ENCODE assay signal across 22 mouse cellular contexts in the genomic region with DNA sequence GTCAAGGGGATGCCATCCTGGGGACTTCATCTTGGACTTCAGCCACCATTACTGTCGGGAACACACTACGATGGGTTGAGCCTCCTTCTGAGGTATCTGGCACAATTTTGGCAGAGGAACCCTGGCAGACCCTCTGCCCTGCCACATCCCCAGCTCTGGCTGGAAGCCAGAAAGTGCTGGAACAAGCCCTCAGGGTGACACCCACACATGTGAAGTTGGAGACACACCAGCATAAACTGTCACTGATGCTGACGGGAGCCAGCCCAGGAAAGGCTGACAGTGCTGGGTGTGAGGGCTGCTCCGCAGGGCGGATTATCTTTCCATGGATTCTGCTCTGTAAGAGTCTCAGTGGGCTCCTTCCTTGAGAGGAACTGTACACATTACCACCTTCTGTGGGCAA.
DNase-seq lines count a peak whose midpoint lies in the region; ATAC-seq and TF ChIP-seq lines count a peak whose summit lies in the region.
"Had no signal": no experiment of that assay in that cellular context is flagged by ENCODE, and none has a peak within 500 bp of the region (broad histone marks: within the 10 kb centered on the region; RNA-seq: fewer than 3 reads in every experiment).

No protein-coding gene starts in this region.

- no peak overlapping the region for H3K4me3 ChIP-seq in heart, embryonic 15.5 days
- no peak overlapping the region for H3K4me3 ChIP-seq in lung, postnatal 0 days (ENCODE audit: low read depth, low read length)
- H3K4me3 ChIP-seq: gastrocnemius, adult 2 months; hindbrain, embryonic 12.5 days; layer of hippocampus, adult 2 months; limb, embryonic 15.5 days; liver, embryonic 15.5 days; neural tube, embryonic 12.5 days had no signal

- H3K27ac ChIP-seq in heart, embryonic 15.5 days = 0 out of 2 replicates have a peak overlapping the region, but pooled peaks have one; percentile 10
- no peak overlapping the region for H3K27ac ChIP-seq in lung, postnatal 0 days (ENCODE audit: low read length)
- H3K27ac ChIP-seq: gastrocnemius, adult 2 months; hindbrain, embryonic 12.5 days; layer of hippocampus, adult 2 months; limb, embryonic 15.5 days; liver, embryonic 15.5 days; neural tube, embryonic 12.5 days had no signal

- WGBS in heart, embryonic 15.5 days = 17% methylated on average over 5 of the region's 5 CpGs
- WGBS in lung, postnatal 0 days = 55% methylated on average over 5 of the region's 5 CpGs

- no peak for TF ChIP-seq EP300 in lung, postnatal 0 days (IDR thresholded peaks at IDR 0.05)

- peaks cover 4% of the 10 kb centered on the region; the same call in 1 of the 2 replicates for H3K36me3 ChIP-seq in heart, embryonic 15.5 days
- H3K36me3 ChIP-seq in lung, postnatal 0 days (ENCODE audit: insufficient read depth, low read length) = no peaks in the 10 kb centered on the region

- H3K9ac ChIP-seq in heart, embryonic 15.5 days = no peak overlapping the region
- no peak overlapping the region for H3K9ac ChIP-seq in lung, postnatal 0 days (replicated peaks; ENCODE audit: low read depth)
- H3K9ac ChIP-seq: hindbrain, embryonic 12.5 days; limb, embryonic 15.5 days; liver, embryonic 15.5 days; neural tube, embryonic 12.5 days had no signal

- H3K9me3 ChIP-seq in heart, embryonic 15.5 days (replicated peaks) = no peaks in the 10 kb centered on the region
- no peaks in the 10 kb centered on the region for H3K9me3 ChIP-seq in lung, postnatal 0 days (ENCODE audit: low read length)
- H3K9me3 ChIP-seq: hindbrain, embryonic 12.5 days; limb, embryonic 15.5 days; liver, embryonic 15.5 days; neural tube, embryonic 12.5 days had no signal

- TF ChIP-seq CTCF in lung, postnatal 0 days (IDR thresholded peaks at IDR 0.05) = no peak

- no peak overlapping the region for H3K4me2 ChIP-seq in heart, embryonic 15.5 days
- no peak overlapping the region for H3K4me2 ChIP-seq in lung, postnatal 0 days (replicated peaks; ENCODE audit: low read depth, low read length)
- H3K4me2 ChIP-seq: hindbrain, embryonic 12.5 days; limb, embryonic 15.5 days; liver, embryonic 15.5 days; neural tube, embryonic 12.5 days had no signal

- peaks cover 42% of the 10 kb centered on the region for H3K4me1 ChIP-seq in heart, embryonic 15.5 days (replicated peaks)
- H3K4me1 ChIP-seq in lung, postnatal 0 days (ENCODE audit: insufficient read depth, low read depth, low read length) = no peaks in the 10 kb centered on the region

- H3K27me3 ChIP-seq in heart, embryonic 15.5 days = no peaks in the 10 kb centered on the region
- no peaks in the 10 kb centered on the region for H3K27me3 ChIP-seq in lung, postnatal 0 days (replicated peaks; ENCODE audit: insufficient read depth, low read length)
- H3K27me3 ChIP-seq: hindbrain, embryonic 12.5 days; liver, embryonic 15.5 days; neural tube, embryonic 12.5 days had no signal

- DNase-seq in cerebellum, postnatal 10 days = peak; percentile 52 to 71
- no peak for DNase-seq in cerebellum, adult 11 months
- DNase-seq in heart, adult 8-10 months (ENCODE audit: low spot score) = no peak
- no peak for DNase-seq in lung, postnatal 0 days (ENCODE audit: low spot score)
- DNase-seq in lung, postnatal 36 days = no peak
- DNase-seq in lung, postnatal 10 days = peak; percentile 61
- DNase-seq in gastrocnemius, postnatal 25 days = no peak
- DNase-seq: adrenal gland, postnatal 14 days; cerebellum, adult 11-12 months; cerebellum, postnatal 25 days; gastrocnemius, adult 2 months; kidney, adult 8-10 months; kidney, postnatal 14 days; layer of hippocampus, postnatal 36 days; thymus, postnatal 14 days had no signal

- ATAC-seq in heart, embryonic 15.5 days (replicated peaks; ENCODE audit: insufficient number of reproducible peaks, insufficient read depth, low FRiP score, low read depth) = 0 out of 2 replicates have a peak, but pooled peaks have one; percentile 44
- peak; percentile 43; the same call in 1 of the 2 replicates for ATAC-seq in lung, postnatal 0 days
- ATAC-seq: forebrain, embryonic 16.5 days had no signal

Comparison
In these comparisons a context has a peak if more than half of its experiments do, and no peak if none do; other contexts are left out.
1. DNase-seq: peak in cerebellum, postnatal 10 days (2 of 2) and lung, postnatal 10 days (single experiment); none in cerebellum, adult 11 months (single experiment), heart, adult 8-10 months (single experiment), lung, postnatal 0 days (single experiment), lung, postnatal 36 days (single experiment) and gastrocnemius, postnatal 25 days (single experiment).